Comparison of ENCODE assay signal across 13 mouse cellular contexts in genomic region chr6:143530372-143531224, GRCm38 (mm10).
DNase-seq lines count a peak whose midpoint lies in the region; ATAC-seq and TF ChIP-seq lines count a peak whose summit lies in the region.
"Had no signal": no experiment of that assay in that cellular context is flagged by ENCODE, and none has a peak within 500 bp of the region (broad histone marks: within the 10 kb centered on the region; RNA-seq: fewer than 3 reads in every experiment).

No protein-coding gene starts in this region.

- no peak overlapping the region for H3K9ac ChIP-seq in lung, embryonic 14.5 days
- H3K9ac ChIP-seq: midbrain, embryonic 13.5 days had no signal

- peaks cover 6% of the 10 kb centered on the region; the same call in 1 of the 2 replicates for H3K27me3 ChIP-seq in lung, embryonic 14.5 days (ENCODE audit: insufficient read depth, low read length)
- H3K27me3 ChIP-seq: midbrain, embryonic 13.5 days had no signal

- peaks cover 9% of the 10 kb centered on the region; the same call in 1 of the 2 replicates for H3K4me1 ChIP-seq in lung, embryonic 14.5 days (ENCODE audit: insufficient read depth)
- no peaks in the 10 kb centered on the region; the same call in none of the 2 replicates for H3K4me1 ChIP-seq in lung, adult 2 months (ENCODE audit: control insufficient read depth, insufficient read depth, low read length)

- ATAC-seq in lung, embryonic 14.5 days (ENCODE audit: insufficient read depth): peak; percentile 43; the same call in 1 of the 2 replicates

- peak overlapping the region; percentile 79 for H3K27ac ChIP-seq in lung, embryonic 14.5 days (ENCODE audit: low read depth)
- H3K27ac ChIP-seq: midbrain, embryonic 13.5 days had no signal

- DNase-seq in adrenal gland, postnatal 14 days: peak; percentile 12
- no peak for DNase-seq in adrenal gland, adult 18-20 months (ENCODE audit: low spot score in 2 of 2)
- peak; percentile 75 for DNase-seq in lung, embryonic 14.5 days
- DNase-seq in lung, adult 2 months: no peak
- DNase-seq in kidney, postnatal 14 days: peak; percentile 43
- DNase-seq in skeletal muscle tissue, adult 2 months (ENCODE audit: low read depth, low spot score): peak; percentile 49
- DNase-seq in frontal cortex, postnatal 10 days (ENCODE audit: low spot score in 2 of 2): no peak
- DNase-seq in cerebellum, adult 9-10 months: no peak
- DNase-seq: cerebellum, adult 8-10 months; gastrocnemius, postnatal 25 days; layer of hippocampus, adult 9-11 months; thymus, postnatal 4 days had no signal

- 27% methylated on average over 13 of the region's 13 CpGs for WGBS in lung, embryonic 14.5 days
- WGBS in lung, adult 2 months: 36% methylated on average over 13 of the region's 13 CpGs

- no peak for TF ChIP-seq POLR2A in lung, adult 2 months (IDR thresholded peaks at IDR 0.05; ENCODE audit: borderline replicate concordance, extremely low read depth, low read depth, low read length)

- H3K9me3 ChIP-seq in lung, embryonic 14.5 days (ENCODE audit: low read depth, low read length): no peaks in the 10 kb centered on the region

- TF ChIP-seq CTCF in lung, embryonic 14.5 days (IDR thresholded peaks at IDR 0.05; ENCODE audit: low read depth): no peak
- TF ChIP-seq CTCF in lung, adult 2 months (IDR thresholded peaks at IDR 0.05; ENCODE audit: insufficient read depth, low read length): no peak

- peak overlapping the region; percentile 24; the same call in 1 of the 2 replicates for H3K4me2 ChIP-seq in lung, embryonic 14.5 days
- H3K4me2 ChIP-seq: midbrain, embryonic 13.5 days had no signal

- H3K4me3 ChIP-seq in lung, embryonic 14.5 days (ENCODE audit: low read depth, low read length): no peak overlapping the region
- no peak overlapping the region for H3K4me3 ChIP-seq in lung, adult 2 months (replicated peaks; ENCODE audit: extremely low read depth, low read depth, low read length)
- H3K4me3 ChIP-seq: midbrain, embryonic 13.5 days had no signal

- H3K36me3 ChIP-seq in lung, embryonic 14.5 days (ENCODE audit: insufficient read depth): no peaks in the 10 kb centered on the region
- H3K36me3 ChIP-seq: midbrain, embryonic 13.5 days had no signal

Comparison
In these comparisons a context has a peak if more than half of its experiments do, and no peak if none do; other contexts are left out.
1. DNase-seq: peak in adrenal gland, postnatal 14 days (single experiment), lung, embryonic 14.5 days (single experiment), kidney, postnatal 14 days (single experiment) and skeletal muscle tissue, adult 2 months (single experiment); none in adrenal gland, adult 18-20 months (0 of 2), lung, adult 2 months (single experiment), frontal cortex, postnatal 10 days (0 of 2) and cerebellum, adult 9-10 months (single experiment).